Mouse (Mus musculus): ENCODE measurements at regions not wholly inside any gene's neighbourhood (a gene's known extent, or its start where the extent isn't known, plus 50 kb on each side); places are given as distances from the start of the nearest gene placed in this dataset.
A peak's percentile ranks its signal among the peaks of the same experiment; 100 is the strongest.

GRCm38 (mm10) chr9:71369760-71370159 is 116.0 kb downstream of the Polr2m start:
- DNase-seq (ENCODE audit: low spot score) = no peak
- no peaks in the 10 kb centered on the region for H3K36me3 ChIP-seq
- no peak overlapping the region for H3K27ac ChIP-seq (replicated peaks)
- no peak overlapping the region for H3K4me3 ChIP-seq
- H3K4me1 ChIP-seq = peaks cover 22% of the 10 kb centered on the region
- WGBS = 91% methylated on average over 5 of the region's 5 CpGs
- no peaks in the 10 kb centered on the region for H3K27me3 ChIP-seq (ENCODE audit: low read depth, poor library complexity, severe bottlenecking)
- peaks cover 6% of the 10 kb centered on the region; the same call in 1 of the 2 replicates for H3K9me3 ChIP-seq (replicated peaks)

- no peaks in the 10 kb centered on the region for H3K27me3 ChIP-seq (ENCODE audit: low read depth, poor library complexity, severe bottlenecking)
- H3K27ac ChIP-seq (replicated peaks) = no peak overlapping the region
- DNase-seq (ENCODE audit: low spot score) = no peak
- H3K9me3 ChIP-seq (replicated peaks) = peaks cover 6% of the 10 kb centered on the region; the same call in 1 of the 2 replicates
- WGBS = 90% methylated on average over 2 of the region's 2 CpGs
- peaks cover 22% of the 10 kb centered on the region for H3K4me1 ChIP-seq
- no peaks in the 10 kb centered on the region for H3K36me3 ChIP-seq
- no peak overlapping the region for H3K4me3 ChIP-seq
These were observed 116.5 kb downstream of the Polr2m start for GRCm38 (mm10) chr9:71369202-71369601.

- WGBS = 81% methylated on average over 9 of the region's 9 CpGs
- no peak for DNase-seq (ENCODE audit: low spot score)
- H3K4me3 ChIP-seq = no peak overlapping the region
- no peaks in the 10 kb centered on the region for H3K36me3 ChIP-seq
- H3K4me1 ChIP-seq = peaks cover 19% of the 10 kb centered on the region
- peaks cover 6% of the 10 kb centered on the region; the same call in 1 of the 2 replicates for H3K9me3 ChIP-seq (replicated peaks)
- no peak overlapping the region for H3K27ac ChIP-seq (replicated peaks)
- H3K27me3 ChIP-seq (ENCODE audit: low read depth, poor library complexity, severe bottlenecking) = no peaks in the 10 kb centered on the region
These were observed 119.2 kb downstream of the Polr2m start for GRCm38 (mm10) chr9:71366573-71366972.

- DNase-seq (ENCODE audit: low spot score) = peak; percentile 37
These were observed 120.5 kb downstream of the Polr2m start for GRCm38 (mm10) chr9:71365177-71365738.

GRCm38 (mm10) chr9:71364047-71364665 is 121.6 kb downstream of the Polr2m start:
- no peak for DNase-seq (ENCODE audit: low spot score)
- WGBS = 84% methylated on average over 8 of the region's 8 CpGs
- no peak overlapping the region for H3K4me3 ChIP-seq
- no peak overlapping the region for H3K27ac ChIP-seq (replicated peaks)
- H3K9me3 ChIP-seq (replicated peaks) = peaks cover 6% of the 10 kb centered on the region; the same call in 1 of the 2 replicates
- no peaks in the 10 kb centered on the region for H3K36me3 ChIP-seq
- peaks cover 19% of the 10 kb centered on the region for H3K4me1 ChIP-seq
- no peaks in the 10 kb centered on the region for H3K27me3 ChIP-seq (ENCODE audit: low read depth, poor library complexity, severe bottlenecking)

More at GRCm38 (mm10) chr9:71365177-71365738, 120.5 kb downstream of the Polr2m start:
- Histone ChIP-seq H3K27ac (replicated peaks) (no peak overlapping the region), H3K27me3 (ENCODE audit: low read depth, poor library complexity, severe bottlenecking) (no peaks in the 10 kb centered on the region), H3K4me3 (no peak overlapping the region), H3K9me3 (replicated peaks) (peaks cover 6% of the 10 kb centered on the region; the same call in 1 of the 2 replicates), H3K36me3 (no peaks in the 10 kb centered on the region), H3K4me1 (peaks cover 19% of the 10 kb centered on the region)
- WGBS = 63% methylated on average over 12 of the region's 12 CpGs

GRCm38 (mm10) chr9:71362401-71362800 is 123.3 kb downstream of the Polr2m start:
- H3K27ac ChIP-seq (replicated peaks) = no peak overlapping the region

GRCm38 (mm10) chr9:71361961-71362360 is 123.8 kb downstream of the Polr2m start:
- H3K9me3 ChIP-seq (replicated peaks) = no peaks in the 10 kb centered on the region
- WGBS = 89% methylated on average over 5 of the region's 5 CpGs
- H3K27ac ChIP-seq (replicated peaks) = no peak overlapping the region
- no peaks in the 10 kb centered on the region for H3K27me3 ChIP-seq (ENCODE audit: low read depth, poor library complexity, severe bottlenecking)
- DNase-seq (ENCODE audit: low spot score) = no peak
- H3K4me3 ChIP-seq = no peak overlapping the region
- no peaks in the 10 kb centered on the region for H3K36me3 ChIP-seq
- peaks cover 19% of the 10 kb centered on the region for H3K4me1 ChIP-seq

More at GRCm38 (mm10) chr9:71362401-71362800, 123.3 kb downstream of the Polr2m start:
- H3K27me3 ChIP-seq (ENCODE audit: low read depth, poor library complexity, severe bottlenecking) = no peaks in the 10 kb centered on the region
- no peaks in the 10 kb centered on the region for H3K9me3 ChIP-seq (replicated peaks)
- no peak overlapping the region for H3K4me3 ChIP-seq
- no peaks in the 10 kb centered on the region for H3K36me3 ChIP-seq
- H3K4me1 ChIP-seq = peaks cover 19% of the 10 kb centered on the region
- no peak for DNase-seq (ENCODE audit: low spot score)

- no peaks in the 10 kb centered on the region for H3K27me3 ChIP-seq (ENCODE audit: low read depth, poor library complexity, severe bottlenecking)
- no peaks in the 10 kb centered on the region for H3K9me3 ChIP-seq (replicated peaks)
- no peak for DNase-seq (ENCODE audit: low spot score)
- no peak overlapping the region for H3K27ac ChIP-seq (replicated peaks)
- WGBS = 71% methylated on average over 2 of the region's 2 CpGs
- no peak overlapping the region for H3K4me3 ChIP-seq
- no peaks in the 10 kb centered on the region for H3K36me3 ChIP-seq
- H3K4me1 ChIP-seq = peaks cover 17% of the 10 kb centered on the region
These were observed 124.4 kb downstream of the Polr2m start for GRCm38 (mm10) chr9:71361311-71361710.

GRCm38 (mm10) chr9:71360676-71361075 is 125.1 kb downstream of the Polr2m start:
- Histone ChIP-seq H3K9me3 (replicated peaks) (no peaks in the 10 kb centered on the region), H3K27me3 (ENCODE audit: low read depth, poor library complexity, severe bottlenecking) (no peaks in the 10 kb centered on the region), H3K36me3 (no peaks in the 10 kb centered on the region), H3K4me3 (no peak overlapping the region), H3K4me1 (peaks cover 17% of the 10 kb centered on the region), H3K27ac (replicated peaks) (no peak overlapping the region)
- DNase-seq (ENCODE audit: low spot score) = no peak
- 93% methylated on average over 5 of the region's 5 CpGs for WGBS

- Histone ChIP-seq H3K27me3 (ENCODE audit: low read depth, poor library complexity, severe bottlenecking) (no peaks in the 10 kb centered on the region), H3K4me3 (no peak overlapping the region), H3K36me3 (no peaks in the 10 kb centered on the region), H3K4me1 (peaks cover 9% of the 10 kb centered on the region), H3K9me3 (replicated peaks) (no peaks in the 10 kb centered on the region), H3K27ac (replicated peaks) (no peak overlapping the region)
- 33% methylated on average over 4 of the region's 4 CpGs for WGBS
- DNase-seq (ENCODE audit: low spot score) = no peak
These were observed 126.8 kb downstream of the Polr2m start for GRCm38 (mm10) chr9:71358961-71359360.

- 84% methylated on average over 5 of the region's 5 CpGs for WGBS
- no peaks in the 10 kb centered on the region for H3K36me3 ChIP-seq
- H3K4me1 ChIP-seq = no peaks in the 10 kb centered on the region
- H3K4me3 ChIP-seq = no peak overlapping the region
- H3K27ac ChIP-seq (replicated peaks) = no peak overlapping the region
- H3K9me3 ChIP-seq (replicated peaks) = no peaks in the 10 kb centered on the region
- H3K27me3 ChIP-seq (ENCODE audit: low read depth, poor library complexity, severe bottlenecking) = no peaks in the 10 kb centered on the region
- DNase-seq (ENCODE audit: low spot score) = no peak
These were observed 130.0 kb downstream of the Polr2m start for GRCm38 (mm10) chr9:71355721-71356120.

All from midbrain, embryonic 10.5 days (tissue).